Mouse (Mus musculus) spleen, postnatal 10 days (tissue): ENCODE results near the gene Cdipt.

ENCODE experiments used
- DNase-seq, 2 experiments: peaks; one replicate each; pipeline ENCODE4 v3.0.0; 2021 to 2022; ENCODE audit warnings: low spot score in 2 of 2

The Cdipt gene

GRCm38 (mm10) chr7:126975893-126975949 lies at the start of gene Cdipt:
TSS of gene Cdipt (plus strand) at chr7:126975914.
- DNase-seq: no peak

- DNase-seq: no peak
Observed at GRCm38 (mm10) chr7:126926299-126926698, 49.4 kb upstream of the Cdipt start.

DNA sequence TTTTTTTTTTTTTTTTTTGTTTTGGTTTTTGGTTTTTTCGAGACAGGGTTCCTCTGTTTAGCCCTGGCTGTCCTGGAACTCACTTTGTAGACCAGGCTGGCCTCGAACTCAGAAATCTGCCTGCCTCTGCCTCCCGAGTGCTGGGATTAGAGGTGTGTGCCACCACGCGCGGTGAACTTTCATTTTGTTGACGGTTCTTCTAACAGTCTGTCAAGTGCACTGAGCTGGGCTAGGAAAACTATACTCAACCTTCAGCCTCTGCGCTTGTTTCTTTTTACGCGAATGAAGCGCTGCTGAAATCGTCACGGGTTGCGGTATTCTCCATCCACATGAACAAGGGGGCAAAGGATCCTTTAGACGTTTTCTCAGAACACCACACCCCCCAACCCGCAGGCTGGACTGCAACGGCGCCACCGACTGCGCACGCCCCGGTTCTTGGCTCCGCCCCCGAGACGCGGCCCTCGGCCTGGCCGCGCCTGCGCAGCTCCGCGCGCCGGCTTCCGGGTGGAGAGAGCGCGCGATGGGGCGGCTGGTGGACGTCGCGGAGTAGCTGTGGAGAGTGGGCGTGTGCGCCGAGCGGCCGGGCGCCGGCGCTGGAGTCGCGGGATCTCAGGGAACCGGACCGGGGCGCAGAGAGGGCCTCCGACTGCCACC lies 47.2 kb upstream of the Cdipt start, which contains the start of gene Kctd13:
Kctd13 (plus strand) TSS at position 496 of the 654 bp plus-strand sequence.
- peak; percentile 89 to 96 for DNase-seq

GRCm38 (mm10) chr7:126929046-126929445 lies 46.7 kb upstream of the Cdipt start:
- peak in 1 of 2 experiments; percentile 50 for DNase-seq

DNA sequence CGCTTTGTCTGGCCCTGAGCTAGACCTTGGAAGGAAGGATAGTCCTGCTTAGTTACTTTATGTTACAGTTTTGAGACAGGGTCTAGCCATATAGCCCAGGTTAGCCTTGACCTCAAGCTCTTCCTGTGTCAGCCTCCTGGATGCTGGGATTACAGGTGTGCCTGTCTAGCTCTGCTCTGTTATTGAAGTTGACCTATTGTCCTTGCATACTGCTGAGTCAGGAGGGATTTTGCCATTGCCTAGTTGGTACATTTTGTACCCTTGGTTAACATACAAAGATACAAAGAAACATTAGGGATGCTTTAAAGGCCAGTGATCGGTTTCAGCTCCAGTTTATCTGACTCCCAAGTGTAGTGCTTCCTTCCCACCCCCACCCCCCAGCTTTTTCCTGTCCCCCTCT lies 43.1 kb upstream of the Cdipt start:
- no peak for DNase-seq

- no peak for DNase-seq
Observed at GRCm38 (mm10) chr7:126941171-126941570, 34.5 kb upstream of the Cdipt start.

GRCm38 (mm10) chr7:126941801-126942200 lies 33.9 kb upstream of the Cdipt start:
- DNase-seq: no peak

GRCm38 (mm10) chr7:126946530-126946929 lies 29.2 kb upstream of the Cdipt start:
- peak in 1 of 2 experiments; percentile 69 for DNase-seq

DNA sequence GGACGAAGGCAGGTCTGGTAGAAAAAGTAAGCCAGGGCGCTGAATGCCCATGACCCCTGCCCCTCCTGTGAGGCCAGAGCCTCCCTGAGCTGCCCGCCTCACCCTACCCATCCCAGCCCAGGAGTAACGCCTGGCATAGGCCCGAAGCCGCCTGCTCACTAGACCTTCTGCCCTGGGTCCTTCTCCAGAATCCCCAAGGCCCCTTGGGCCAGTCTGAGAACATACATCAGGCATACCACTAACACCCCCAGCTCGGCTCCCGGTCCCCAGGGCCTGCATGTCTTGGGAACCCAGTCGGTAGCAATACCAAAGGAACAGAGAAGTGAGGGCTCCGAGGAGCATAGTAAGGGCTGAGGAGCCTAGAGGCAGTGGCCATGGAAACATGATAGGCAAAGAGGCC lies 27.1 kb upstream of the Cdipt start:
- DNase-seq: no peak

- DNase-seq: no peak
Observed at GRCm38 (mm10) chr7:126949403-126949792, 26.3 kb upstream of the Cdipt start, which contains the start of gene Asphd1. TSS of gene Asphd1 (minus strand) at chr7:126949582.

GRCm38 (mm10) chr7:126949793-126950646 lies 25.7 kb upstream of the Cdipt start, which contains the start of gene Sez6l2:
TSS of gene Sez6l2 (plus strand) at chr7:126950563.
- DNase-seq: peak; percentile 90 to 95

GRCm38 (mm10) chr7:126950647-126951615 lies 24.8 kb upstream of the Cdipt start:
- no peak for DNase-seq

DNA sequence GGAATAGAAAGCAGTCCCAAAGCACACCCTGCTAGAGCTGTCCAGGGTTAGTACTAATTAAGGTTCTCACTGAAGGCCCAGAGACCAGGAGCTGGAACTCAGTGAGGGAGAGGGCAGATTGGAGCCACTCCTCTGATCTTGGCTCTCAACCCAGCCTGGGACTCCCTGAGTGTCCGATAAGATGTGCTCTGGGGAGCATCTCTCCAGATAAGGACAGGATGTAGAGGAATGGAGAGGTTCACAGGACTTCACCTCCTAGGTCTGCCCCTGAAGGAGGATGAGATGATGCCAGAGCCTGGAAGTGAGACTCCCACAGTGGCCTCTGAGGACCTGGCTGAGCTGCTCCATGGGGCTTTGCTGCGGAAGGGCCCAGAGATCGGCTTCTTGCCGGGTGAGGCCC lies 24.0 kb upstream of the Cdipt start:
- DNase-seq: no peak

DNA sequence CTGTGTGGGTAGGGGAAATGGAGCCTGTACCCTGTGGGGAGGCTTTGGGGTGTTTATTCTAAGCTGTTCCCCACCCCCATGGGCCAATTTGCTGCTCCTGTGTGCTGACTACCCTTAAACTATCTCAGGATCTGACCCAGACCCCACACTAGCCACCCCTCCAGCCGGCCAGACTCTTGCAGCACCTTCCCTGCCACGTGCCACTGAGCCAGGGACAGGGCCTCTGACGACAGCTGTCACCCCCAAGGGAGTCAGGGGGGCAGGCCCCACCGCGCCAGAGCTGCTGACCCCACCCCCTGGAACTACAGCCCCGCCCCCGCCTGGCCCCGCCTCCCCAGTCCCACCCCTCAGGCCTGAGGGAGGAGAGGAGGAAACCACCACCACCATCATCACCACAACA lies 23.1 kb upstream of the Cdipt start:
- DNase-seq: no peak

DNA sequence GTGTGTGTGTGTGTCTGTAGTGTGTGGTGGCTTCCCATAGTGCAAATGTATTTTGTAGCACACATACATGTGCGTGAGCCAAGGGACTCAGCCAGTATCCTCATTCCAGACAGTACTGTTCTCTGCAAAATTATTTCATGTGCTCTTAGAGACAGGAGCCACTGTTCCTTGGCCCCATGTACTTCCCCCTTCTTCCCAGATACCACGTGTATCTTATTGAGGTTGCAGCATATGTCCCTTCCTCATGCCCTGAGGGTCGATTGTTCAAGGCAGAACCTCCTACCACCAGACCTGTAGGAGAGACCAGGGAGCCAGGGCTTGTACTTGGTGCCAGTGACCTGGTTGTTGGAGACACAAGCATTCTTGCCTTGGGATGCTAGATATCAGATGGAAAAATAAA lies 20.6 kb upstream of the Cdipt start:
- DNase-seq: no peak

DNA sequence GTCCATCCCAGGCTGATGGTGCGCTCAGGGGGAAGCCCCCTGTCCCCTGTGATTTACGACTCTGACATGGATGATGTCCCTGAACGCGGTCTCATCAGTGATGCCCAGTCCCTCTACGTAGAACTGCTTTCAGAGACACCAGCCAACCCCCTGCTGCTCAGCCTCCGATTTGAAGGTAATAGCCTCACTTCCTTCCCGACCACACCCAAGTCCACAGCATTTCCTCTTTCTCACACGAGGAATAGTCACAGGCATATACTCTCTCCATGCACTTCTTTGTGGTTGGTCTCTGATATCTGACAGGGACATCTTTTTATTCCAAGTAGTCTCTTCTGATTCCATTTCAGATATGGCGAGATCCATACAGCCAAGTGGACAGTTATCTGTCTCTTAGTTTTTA lies 15.9 kb upstream of the Cdipt start:
- DNase-seq: no peak

DNA sequence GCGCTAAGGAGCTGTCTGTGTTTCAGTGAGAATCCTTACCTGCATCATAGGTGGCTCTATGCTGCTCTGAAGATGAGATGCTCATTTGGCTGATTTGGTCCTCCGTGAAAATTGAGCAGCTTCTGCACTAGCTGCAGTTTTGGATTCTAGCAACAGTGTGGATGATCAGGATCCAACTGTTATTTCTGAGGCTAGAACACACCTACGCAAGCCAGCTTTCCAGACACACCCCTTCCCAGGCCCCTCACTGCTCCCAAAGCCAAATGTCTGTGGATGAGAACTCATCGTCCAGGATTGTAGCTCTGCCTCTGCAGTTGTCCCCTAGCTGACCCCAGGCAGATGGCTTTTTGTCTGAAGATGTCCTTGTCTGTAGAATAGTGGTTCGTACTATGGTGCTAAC lies 14.6 kb upstream of the Cdipt start:
- no peak for DNase-seq

GRCm38 (mm10) chr7:126961965-126962364 lies 13.7 kb upstream of the Cdipt start:
- no peak for DNase-seq

GRCm38 (mm10) chr7:126963548-126964286 lies 12.0 kb upstream of the Cdipt start:
- peak in 1 of 2 experiments; percentile 43 for DNase-seq

DNA sequence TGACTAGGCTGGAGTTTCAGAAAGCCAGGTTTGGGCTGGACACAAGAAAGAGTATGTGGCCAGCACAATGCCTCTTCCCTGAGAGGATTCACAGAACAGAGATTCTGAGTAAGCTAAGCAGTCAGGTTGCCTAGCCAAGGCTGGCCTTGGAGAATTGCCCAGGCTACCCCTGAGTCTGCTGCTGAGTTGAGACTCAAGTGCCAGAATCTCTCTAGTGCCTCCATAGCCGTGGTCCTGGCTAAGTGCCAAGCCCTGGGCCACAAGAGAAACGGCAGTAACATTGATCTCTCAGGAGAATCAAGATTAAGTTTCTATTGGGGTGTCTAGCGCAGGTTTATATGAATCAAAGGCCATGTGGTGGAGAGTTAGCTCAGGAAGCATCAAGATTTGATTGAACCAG lies 10.1 kb upstream of the Cdipt start:
- no peak for DNase-seq

DNA sequence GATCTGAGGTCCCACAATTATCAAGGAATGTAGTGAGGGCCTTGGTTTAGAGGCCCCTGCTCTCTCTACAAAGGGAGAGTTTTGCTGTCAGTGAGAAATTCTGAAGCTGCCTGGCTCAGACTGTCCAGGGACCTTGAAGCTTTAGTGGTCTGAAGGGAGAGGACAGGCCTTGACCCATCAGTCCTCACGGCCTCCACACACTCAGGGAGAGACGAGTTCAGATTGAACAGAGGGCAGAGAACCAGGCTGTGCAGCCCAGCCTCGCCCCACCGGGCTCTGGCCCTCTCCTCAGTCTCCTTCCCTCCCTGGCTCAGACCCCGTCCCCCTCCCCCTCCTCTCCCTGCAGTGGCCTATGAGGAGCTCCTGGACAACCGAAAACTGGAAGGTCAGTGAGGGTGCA lies 8.4 kb upstream of the Cdipt start:
- DNase-seq: no peak

DNA sequence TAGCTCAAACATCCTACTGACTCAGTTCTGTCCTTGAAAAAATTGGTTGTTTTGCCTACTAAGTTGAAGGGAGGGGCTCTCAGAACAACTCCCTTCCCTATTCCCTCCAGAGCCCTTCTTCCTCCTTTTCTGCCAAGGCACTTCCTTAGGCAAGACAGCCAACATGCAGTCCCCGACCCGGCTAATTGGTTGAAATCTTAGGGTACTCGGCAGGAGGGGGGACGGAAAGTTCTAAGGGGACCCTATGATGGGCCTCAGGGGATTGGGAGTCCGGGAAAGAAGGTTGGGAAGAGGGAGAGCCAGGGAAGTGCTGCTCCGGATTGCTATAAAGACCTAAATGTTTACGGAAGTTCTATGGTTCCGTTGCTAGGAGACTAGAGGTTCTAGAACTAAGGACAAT lies 221 bp upstream of the Cdipt start:
- no peak for DNase-seq
